Mouse (Mus musculus): ENCODE results near the gene Dppa3.

The Dppa3 gene

DNA sequence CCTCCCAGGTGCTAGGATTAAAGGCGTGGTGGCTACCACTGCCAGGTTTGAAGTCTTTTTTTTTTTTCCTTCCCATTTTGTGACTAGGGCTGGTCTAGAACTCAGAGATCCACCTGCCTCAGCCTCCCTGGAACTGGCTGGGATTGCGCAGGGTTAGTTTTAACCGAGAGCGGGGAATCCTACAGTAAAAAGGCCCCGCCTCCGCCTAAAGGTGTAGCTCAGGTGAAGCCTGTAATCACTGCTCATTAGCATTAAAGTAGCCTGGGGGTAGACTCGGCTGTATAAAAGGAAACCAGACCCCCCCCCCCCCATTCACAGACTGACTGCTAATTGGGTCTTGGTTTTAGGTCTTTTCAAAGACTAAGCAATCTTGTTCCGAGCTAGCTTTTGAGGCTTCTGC is at the start of gene Dppa3:
Gene Dppa3, plus strand, starts transcription at position 301 of the 400 bp plus-strand sequence.
- TF ChIP-seq NANOG (IDR thresholded peaks at IDR 0.05; ENCODE audit: borderline replicate concordance, low read length) (no peak), POU5F1 (IDR thresholded peaks at IDR 0.05; ENCODE audit: borderline replicate concordance, low read length) (no peak), CTCF (conservative IDR thresholded peaks at IDR 0.05; ENCODE audit: low read length) (no peak)
- H3K4me1 ChIP-seq (replicated peaks; ENCODE audit: low read depth, low read length) = peaks cover 56% of the 10 kb centered on the region
- H3K27me3 ChIP-seq (ENCODE audit: insufficient read depth, low read length) = peaks cover 14% of the 10 kb centered on the region
- no peaks in the 10 kb centered on the region for H3K36me3 ChIP-seq (ENCODE audit: insufficient read depth, low read length)
- peak within 1 kb of the TSS; percentile 60 for H3K4me3 ChIP-seq (replicated peaks; ENCODE audit: low read length)
- H3K9me3 ChIP-seq (ENCODE audit: low read length) = peaks cover 31% of the 10 kb centered on the region

DNA sequence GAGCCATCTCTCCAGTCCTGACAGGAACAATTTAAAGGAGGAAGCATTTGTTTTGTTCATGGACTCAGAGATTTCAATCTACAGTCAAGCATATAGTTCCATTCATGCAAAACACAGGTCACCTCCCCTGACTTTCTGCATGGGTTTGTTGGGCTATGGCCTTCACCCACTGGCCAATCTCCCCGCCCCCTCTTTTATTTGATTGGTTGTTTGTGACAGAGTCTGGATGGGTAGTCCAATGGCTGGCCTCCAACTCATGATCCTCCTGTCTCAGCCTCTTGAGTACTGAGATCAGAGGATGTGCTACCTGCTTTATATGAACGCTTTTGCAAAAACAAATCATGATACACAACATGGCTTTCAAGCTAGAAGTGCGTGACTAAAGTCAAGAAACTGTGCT is 49.2 kb upstream of the Dppa3 start:
- no peak overlapping the region for H3K4me3 ChIP-seq (replicated peaks; ENCODE audit: low read length)
- H3K9me3 ChIP-seq (ENCODE audit: low read length) = no peaks in the 10 kb centered on the region
- TF ChIP-seq POU5F1 (IDR thresholded peaks at IDR 0.05; ENCODE audit: borderline replicate concordance, low read length) (no peak), NANOG (IDR thresholded peaks at IDR 0.05; ENCODE audit: borderline replicate concordance, low read length) (no peak), CTCF (conservative IDR thresholded peaks at IDR 0.05; ENCODE audit: low read length) (no peak)
- peaks cover 8% of the 10 kb centered on the region for H3K27me3 ChIP-seq (ENCODE audit: insufficient read depth, low read length)
- H3K36me3 ChIP-seq (ENCODE audit: insufficient read depth, low read length) = peaks cover 6% of the 10 kb centered on the region; the same call in 1 of the 2 replicates
- peaks cover 31% of the 10 kb centered on the region for H3K4me1 ChIP-seq (replicated peaks; ENCODE audit: low read depth, low read length)

DNA sequence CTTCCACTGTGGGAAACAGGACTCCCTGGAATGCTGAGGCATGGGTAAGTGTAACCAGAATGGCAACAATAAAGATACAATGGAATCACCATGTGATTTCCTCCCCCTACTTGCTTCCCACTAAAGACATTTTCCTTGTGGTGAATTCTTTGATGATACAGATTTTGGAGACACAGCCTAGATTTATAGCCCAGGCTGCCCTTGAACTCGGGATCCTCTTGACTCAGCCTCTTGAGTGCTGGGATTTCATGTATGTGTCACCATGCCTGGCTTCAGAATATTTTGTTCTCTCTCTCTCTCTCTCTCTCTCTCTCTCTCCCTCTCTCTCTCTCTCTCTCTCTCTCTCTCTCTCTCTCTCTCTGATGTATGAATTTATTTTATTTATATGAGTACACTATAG is 47.1 kb upstream of the Dppa3 start:
- no peaks in the 10 kb centered on the region for H3K9me3 ChIP-seq (ENCODE audit: low read length)
- no peaks in the 10 kb centered on the region for H3K27me3 ChIP-seq (ENCODE audit: insufficient read depth, low read length)
- peaks cover 36% of the 10 kb centered on the region for H3K4me1 ChIP-seq (replicated peaks; ENCODE audit: low read depth, low read length)
- H3K36me3 ChIP-seq (ENCODE audit: insufficient read depth, low read length) = peaks cover 6% of the 10 kb centered on the region; the same call in 1 of the 2 replicates
- H3K4me3 ChIP-seq (replicated peaks; ENCODE audit: low read length) = no peak overlapping the region
- TF ChIP-seq NANOG (IDR thresholded peaks at IDR 0.05; ENCODE audit: borderline replicate concordance, low read length) (no peak), CTCF (conservative IDR thresholded peaks at IDR 0.05; ENCODE audit: low read length) (no peak), POU5F1 (IDR thresholded peaks at IDR 0.05; ENCODE audit: borderline replicate concordance, low read length) (no peak)

DNA sequence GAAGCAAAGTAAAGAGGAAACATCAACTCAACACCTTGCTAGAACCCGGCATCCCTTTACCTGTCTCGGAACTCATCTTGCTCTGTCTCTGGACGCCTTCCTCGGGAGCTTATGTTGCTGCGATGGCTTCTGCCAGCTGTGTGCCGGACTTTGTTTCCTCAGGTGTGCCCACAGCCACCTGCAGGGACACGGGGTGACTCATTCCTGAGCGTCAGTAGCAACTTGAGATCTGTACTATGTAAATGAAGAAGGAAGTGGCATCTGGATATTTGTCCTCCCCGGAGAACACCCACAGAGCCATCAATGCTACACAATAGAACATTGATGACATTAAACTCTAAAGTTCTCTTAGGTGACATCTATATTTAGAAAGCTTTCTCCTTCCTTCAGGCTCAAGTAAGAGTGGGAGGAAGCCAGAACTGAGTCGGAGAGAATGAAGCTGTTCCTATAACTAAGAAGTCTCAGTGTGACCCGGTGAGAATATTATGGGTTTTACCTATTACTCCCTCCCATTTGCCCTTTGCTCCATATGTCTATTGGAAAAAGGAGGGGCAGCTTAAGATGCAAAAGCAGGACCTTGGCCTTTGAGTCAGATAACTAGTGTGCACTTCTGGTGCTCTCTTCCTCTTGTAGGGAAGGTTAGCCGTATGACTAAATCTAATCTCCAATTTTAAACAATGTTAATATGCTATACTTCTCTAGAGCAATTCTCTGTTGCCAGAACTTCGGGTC is 35.0 kb upstream of the Dppa3 start:
- Histone ChIP-seq H3K36me3 (ENCODE audit: insufficient read depth, low read length) (peaks cover 2% of the 10 kb centered on the region; the same call in 1 of the 2 replicates), H3K4me3 (replicated peaks; ENCODE audit: low read length) (no peak overlapping the region), H3K27me3 (ENCODE audit: insufficient read depth, low read length) (no peaks in the 10 kb centered on the region), H3K9me3 (ENCODE audit: low read length) (no peaks in the 10 kb centered on the region), H3K4me1 (replicated peaks; ENCODE audit: low read depth, low read length) (peaks cover 22% of the 10 kb centered on the region)
- TF ChIP-seq NANOG (IDR thresholded peaks at IDR 0.05; ENCODE audit: borderline replicate concordance, low read length) (peak; percentile 90), POU5F1 (IDR thresholded peaks at IDR 0.05; ENCODE audit: borderline replicate concordance, low read length) (no peak)

DNA sequence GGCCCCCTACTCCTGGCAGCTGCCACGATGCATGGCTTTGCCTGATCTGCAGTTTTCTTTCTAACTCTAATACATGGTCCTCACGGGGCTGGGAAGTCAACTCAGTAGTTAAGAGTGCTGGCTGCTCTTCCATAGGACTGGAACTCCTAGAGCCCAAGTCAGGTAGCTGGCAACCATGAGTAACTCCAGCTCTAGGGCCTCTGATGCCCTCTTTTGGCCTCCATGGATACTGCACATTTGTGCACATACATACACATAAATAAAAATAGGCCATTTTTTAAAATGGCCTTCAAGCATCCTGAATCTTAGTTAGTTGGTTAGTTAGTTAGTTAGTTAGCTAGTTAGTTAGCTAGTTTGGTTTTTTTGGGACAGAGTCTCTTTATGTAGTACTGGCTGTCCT is 33.3 kb upstream of the Dppa3 start:
- no peaks in the 10 kb centered on the region for H3K27me3 ChIP-seq (ENCODE audit: insufficient read depth, low read length)
- peaks cover 21% of the 10 kb centered on the region for H3K4me1 ChIP-seq (replicated peaks; ENCODE audit: low read depth, low read length)
- H3K36me3 ChIP-seq (ENCODE audit: insufficient read depth, low read length) = peaks cover 4% of the 10 kb centered on the region; the same call in 1 of the 2 replicates
- TF ChIP-seq NANOG (IDR thresholded peaks at IDR 0.05; ENCODE audit: borderline replicate concordance, low read length) = no peak
- TF ChIP-seq CTCF (conservative IDR thresholded peaks at IDR 0.05; ENCODE audit: low read length) = peak; percentile 67
- no peak overlapping the region for H3K4me3 ChIP-seq (replicated peaks; ENCODE audit: low read length)
- H3K9me3 ChIP-seq (ENCODE audit: low read length) = no peaks in the 10 kb centered on the region

DNA sequence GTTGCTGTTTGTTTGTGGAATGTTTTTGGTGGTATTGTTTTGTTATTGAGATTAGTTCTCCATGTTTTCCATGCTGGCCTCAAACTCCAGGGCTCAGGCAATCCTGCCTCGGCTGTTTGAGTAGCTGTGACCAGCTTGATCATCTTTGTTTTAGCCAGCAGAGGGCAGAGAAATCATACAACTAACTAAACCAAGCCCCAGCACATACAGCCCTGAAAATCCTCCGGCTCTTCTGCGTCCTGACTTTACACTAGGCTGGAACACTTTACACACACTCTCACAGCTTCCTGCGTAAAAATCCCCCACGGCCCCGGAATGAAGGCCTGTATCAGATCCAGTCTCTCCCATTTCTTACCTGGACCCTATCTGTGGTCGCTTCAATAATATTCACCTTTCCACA is 30.6 kb upstream of the Dppa3 start:
- H3K4me3 ChIP-seq (replicated peaks; ENCODE audit: low read length) = no peak overlapping the region
- TF ChIP-seq CTCF (conservative IDR thresholded peaks at IDR 0.05; ENCODE audit: low read length) = no peak; the same call in 1 of the 2 replicates
- no peak for TF ChIP-seq POU5F1 (IDR thresholded peaks at IDR 0.05; ENCODE audit: borderline replicate concordance, low read length)
- no peak for TF ChIP-seq NANOG (IDR thresholded peaks at IDR 0.05; ENCODE audit: borderline replicate concordance, low read length)
- H3K9me3 ChIP-seq (ENCODE audit: low read length) = no peaks in the 10 kb centered on the region
- no peaks in the 10 kb centered on the region for H3K27me3 ChIP-seq (ENCODE audit: insufficient read depth, low read length)
- H3K4me1 ChIP-seq (replicated peaks; ENCODE audit: low read depth, low read length) = peaks cover 27% of the 10 kb centered on the region
- H3K36me3 ChIP-seq (ENCODE audit: insufficient read depth, low read length) = peaks cover 15% of the 10 kb centered on the region; the same call in 1 of the 2 replicates

DNA sequence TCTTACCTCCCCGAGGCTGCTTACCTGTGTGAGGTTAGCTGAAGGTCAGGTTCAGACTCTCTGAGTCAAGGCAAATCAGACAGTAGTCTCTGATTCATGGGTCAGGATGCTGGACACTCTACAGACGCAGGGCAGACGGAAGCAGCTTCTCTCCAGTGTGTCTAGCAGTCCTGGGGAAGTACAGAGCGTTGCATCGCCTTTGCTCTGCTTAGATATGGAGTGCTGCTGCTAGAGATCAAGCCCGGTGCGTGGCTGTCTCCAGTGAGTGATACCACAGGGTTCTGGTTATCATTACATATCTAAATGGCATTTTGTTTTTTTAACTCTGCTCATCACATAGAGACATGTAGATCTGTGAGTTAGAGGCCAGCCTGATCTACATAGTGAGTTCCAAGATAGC is 29.6 kb upstream of the Dppa3 start:
- H3K36me3 ChIP-seq (ENCODE audit: insufficient read depth, low read length) = peaks cover 15% of the 10 kb centered on the region; the same call in 1 of the 2 replicates
- TF ChIP-seq POU5F1 (IDR thresholded peaks at IDR 0.05; ENCODE audit: borderline replicate concordance, low read length) (no peak), NANOG (IDR thresholded peaks at IDR 0.05; ENCODE audit: borderline replicate concordance, low read length) (no peak), CTCF (conservative IDR thresholded peaks at IDR 0.05; ENCODE audit: low read length) (no peak)
- H3K4me3 ChIP-seq (replicated peaks; ENCODE audit: low read length) = no peak overlapping the region
- peaks cover 20% of the 10 kb centered on the region for H3K4me1 ChIP-seq (replicated peaks; ENCODE audit: low read depth, low read length)
- H3K9me3 ChIP-seq (ENCODE audit: low read length) = no peaks in the 10 kb centered on the region
- H3K27me3 ChIP-seq (ENCODE audit: insufficient read depth, low read length) = no peaks in the 10 kb centered on the region

DNA sequence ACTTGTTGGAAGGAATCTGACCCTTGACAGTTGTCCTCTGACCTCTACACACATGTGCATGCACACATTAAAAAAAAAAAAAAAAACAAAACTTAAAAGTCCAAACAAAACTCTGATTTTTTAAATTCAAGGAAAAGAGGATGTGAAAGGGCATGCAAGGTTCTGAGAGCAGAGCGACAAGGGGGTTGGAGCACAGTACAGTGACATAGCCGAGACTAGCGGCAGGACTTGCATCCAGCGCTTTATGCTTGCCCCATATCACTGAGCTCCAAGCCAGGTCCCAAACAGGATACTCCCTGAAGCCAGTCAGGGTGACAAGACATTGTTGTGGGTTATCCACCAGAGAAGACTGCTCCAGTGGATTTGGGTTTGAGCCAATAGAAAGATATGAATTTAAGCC is 28.2 kb upstream of the Dppa3 start:
- Histone ChIP-seq H3K27me3 (ENCODE audit: insufficient read depth, low read length) (no peaks in the 10 kb centered on the region), H3K4me3 (replicated peaks; ENCODE audit: low read length) (no peak overlapping the region), H3K4me1 (replicated peaks; ENCODE audit: low read depth, low read length) (peaks cover 26% of the 10 kb centered on the region), H3K36me3 (ENCODE audit: insufficient read depth, low read length) (peaks cover 15% of the 10 kb centered on the region; the same call in 1 of the 2 replicates), H3K9me3 (ENCODE audit: low read length) (no peaks in the 10 kb centered on the region)
- TF ChIP-seq NANOG (IDR thresholded peaks at IDR 0.05; ENCODE audit: borderline replicate concordance, low read length) (no peak), POU5F1 (IDR thresholded peaks at IDR 0.05; ENCODE audit: borderline replicate concordance, low read length) (no peak), CTCF (conservative IDR thresholded peaks at IDR 0.05; ENCODE audit: low read length) (no peak)

All from E14TG2a.4 (cell line).